Mouse (Mus musculus) heart, adult 2 months (tissue): ENCODE results near the gene Usp7.

Source experiments
- CTCF ChIP-seq: fragments of 200-600 bp; IDR thresholded peaks from 2 replicates; pipeline ENCODE4 v1.8.1; 2022; ENCODE audit warnings: antibody characterized with exemption, mild to moderate bottlenecking, moderate library complexity
- POLR2A ChIP-seq: fragments of 200-500 bp; IDR thresholded peaks from 2 replicates; pipeline ENCODE4 v1.6.1; 2011; ENCODE audit warnings: mild to moderate bottlenecking, low read depth, low read length, control low read depth; ENCODE audit not compliant: insufficient read depth

- TF ChIP-seq CTCF = no peak
- no peak for TF ChIP-seq POLR2A
Observed at GRCm38 (mm10) chr16:8783198-8783913, 8.8 kb downstream of the Usp7 start.
